Mouse (Mus musculus): ENCODE measurements around the gene Gcm1.
"Not testable (repeated sequence)": the region's sequence is repeated elsewhere in the genome, so short reads cannot be mapped to it uniquely, and the experiment has no call there.

The Gcm1 gene

DNA sequence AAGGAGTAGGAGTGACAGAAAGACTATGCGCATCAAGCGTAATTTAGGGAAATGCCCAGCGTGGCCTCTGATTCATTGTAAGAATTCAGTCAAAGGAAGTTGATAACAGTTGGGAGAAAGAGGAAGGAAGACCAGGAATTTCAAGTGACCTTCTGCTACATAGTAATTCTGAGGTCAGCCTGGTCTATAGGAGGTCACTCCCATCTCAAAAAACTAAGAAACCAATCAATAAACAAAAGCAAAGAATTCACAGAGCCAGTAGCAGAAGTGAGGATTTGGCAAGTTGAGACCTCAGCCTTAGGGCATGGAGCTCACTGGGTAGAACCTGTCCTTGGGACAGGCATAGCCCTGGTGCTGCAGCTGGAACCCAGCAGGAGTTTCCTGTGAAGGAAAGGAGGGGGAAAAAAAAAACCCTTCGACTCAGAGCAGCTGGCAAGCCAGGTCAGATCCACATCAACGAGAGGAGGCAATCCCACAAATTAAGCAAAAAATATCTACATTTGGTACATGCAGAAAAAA, 1.2 kb upstream of the Gcm1 start:
- DNase-seq = no peak

DNA sequence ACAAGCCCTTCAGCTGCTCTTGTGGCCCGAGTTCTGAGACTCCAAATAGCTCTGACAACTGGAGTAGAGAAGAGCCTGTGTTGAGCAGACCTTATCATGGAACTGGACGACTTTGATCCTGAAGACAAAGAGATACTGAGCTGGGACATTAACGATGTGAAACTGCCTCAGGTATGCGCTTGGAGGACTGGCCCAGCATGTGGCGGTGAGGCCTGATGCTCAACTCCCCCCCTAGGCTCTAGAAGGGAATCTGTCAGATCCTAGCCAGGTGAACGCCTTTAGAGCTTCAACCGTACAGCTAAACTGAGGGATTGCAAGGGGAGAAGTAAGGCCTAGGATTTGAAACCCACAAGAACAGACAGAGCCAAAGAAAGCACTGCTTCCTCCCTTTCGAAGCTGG, 2.1 kb downstream of the Gcm1 start:
- DNase-seq = no peak

DNA sequence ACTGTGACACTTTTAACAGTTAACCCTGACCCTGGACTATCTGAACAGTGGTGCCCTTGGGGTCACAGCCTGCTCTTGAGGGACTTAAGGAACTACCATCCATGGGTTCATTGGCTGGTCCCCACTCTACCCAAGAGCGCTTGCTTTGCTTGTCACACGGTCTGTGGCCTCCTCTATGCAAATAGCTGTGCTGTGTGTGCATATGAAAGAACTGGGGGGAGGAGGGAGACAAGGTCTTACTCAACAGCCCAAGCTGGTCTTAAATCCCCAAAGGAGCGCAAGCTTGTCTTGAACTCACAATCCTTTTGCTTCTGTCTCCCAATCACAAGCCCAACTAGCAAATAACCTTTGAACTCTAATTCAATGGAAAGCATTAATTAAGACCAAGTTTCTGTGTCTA, 2.6 kb downstream of the Gcm1 start:
- no peak for DNase-seq

DNA sequence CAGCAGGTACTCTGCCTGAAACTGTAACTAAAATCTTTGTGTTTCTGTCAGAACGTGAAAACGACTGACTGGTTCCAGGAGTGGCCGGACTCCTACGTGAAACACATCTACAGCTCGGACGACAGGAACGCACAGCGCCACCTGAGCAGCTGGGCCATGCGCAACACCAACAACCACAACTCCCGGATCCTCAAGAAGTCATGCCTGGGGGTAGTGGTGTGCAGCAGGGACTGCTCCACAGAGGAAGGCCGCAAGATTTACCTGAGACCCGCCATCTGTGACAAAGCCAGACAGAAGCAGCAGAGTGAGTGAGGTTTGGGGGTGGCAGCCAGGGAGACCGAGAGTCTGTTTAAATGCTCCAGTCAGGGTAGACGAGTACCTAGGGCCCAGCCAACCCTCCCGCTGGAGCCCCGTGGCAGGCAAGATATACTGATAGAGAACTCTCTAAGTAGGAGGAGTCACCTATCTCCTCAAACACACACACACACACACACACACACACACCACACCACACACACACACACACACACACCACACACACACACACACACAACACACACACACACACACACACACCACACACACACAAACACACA, 7.9 kb downstream of the Gcm1 start:
- DNase-seq = no peak

DNA sequence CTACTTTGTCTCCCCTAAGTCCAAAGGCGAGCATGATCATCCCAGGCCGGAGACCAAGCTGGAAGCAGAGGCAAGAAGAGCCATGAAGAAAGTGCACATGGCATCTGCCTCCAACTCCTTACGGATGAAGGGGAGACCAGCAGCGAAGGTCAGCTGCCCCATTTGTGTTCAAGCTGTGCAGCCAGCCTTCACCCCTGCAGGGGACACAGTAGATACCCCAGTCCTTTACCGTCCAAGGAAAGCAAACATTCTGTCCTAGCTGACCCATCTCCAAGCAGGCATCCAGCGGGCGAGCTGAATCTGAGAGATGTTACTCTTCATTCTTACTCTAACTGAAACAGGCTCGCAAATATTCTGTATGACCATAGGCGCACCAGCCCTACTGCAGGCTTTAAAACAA, 10.7 kb downstream of the Gcm1 start:
- DNase-seq = no peak

DNA sequence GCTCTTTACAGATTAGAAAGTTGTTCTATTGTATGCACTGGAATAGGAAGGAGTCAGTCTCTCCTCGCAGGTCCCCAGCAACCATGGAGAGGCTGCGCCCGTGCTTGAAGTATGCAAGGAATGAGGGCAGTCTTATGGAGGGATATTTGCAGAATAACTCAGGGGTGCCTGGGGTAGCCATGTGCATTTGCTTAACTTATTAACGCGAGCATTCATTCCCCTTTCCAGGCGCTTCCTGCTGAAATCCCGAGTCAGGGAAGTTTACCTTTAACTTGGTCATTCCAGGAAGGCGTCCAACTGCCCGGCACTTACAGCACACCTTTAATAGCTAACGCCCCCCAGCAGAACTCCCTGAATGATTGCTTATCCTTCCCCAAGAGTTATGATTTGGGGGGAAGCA, 12.4 kb downstream of the Gcm1 start:
- peak; percentile 71 for DNase-seq

DNA sequence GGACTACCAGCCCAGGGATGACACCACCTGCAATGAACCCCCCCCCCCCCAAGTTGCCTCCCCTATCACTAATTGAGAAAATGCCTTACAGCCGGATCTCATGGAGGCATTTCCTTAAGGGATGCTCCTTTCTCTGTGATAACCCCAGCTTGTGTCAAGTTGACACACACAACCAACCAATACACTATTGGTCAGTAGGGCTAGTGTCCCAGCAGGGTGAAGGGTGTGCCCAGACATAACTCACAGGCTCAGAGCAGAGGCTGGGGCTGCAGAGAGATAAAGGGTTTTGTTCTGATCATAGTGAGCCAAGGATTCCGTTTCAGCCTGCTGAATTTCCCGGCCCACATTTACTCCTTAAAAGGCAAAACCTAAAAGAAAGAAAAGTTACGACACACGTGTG, 18.8 kb downstream of the Gcm1 start:
- DNase-seq = no peak

DNA sequence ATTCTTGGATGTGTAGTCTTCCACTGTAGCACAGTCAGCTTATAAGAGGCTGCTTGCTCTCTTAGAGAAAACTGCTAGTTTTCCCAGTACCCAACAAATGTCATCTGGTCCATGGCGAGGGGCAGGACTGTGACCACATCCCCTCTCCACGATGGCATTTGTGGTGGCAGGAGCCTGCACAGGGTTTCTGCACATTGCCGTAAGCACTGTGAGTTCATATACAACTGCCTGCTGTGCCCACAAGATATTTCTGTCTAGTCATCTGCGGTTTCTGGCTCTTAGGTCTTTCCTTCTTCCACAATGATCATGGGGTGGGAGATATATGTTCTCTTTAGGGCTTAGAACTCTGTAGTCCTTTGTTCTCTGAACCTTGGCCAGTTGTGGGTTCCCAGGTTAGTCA, 19.9 kb downstream of the Gcm1 start:
- no peak for DNase-seq

DNA sequence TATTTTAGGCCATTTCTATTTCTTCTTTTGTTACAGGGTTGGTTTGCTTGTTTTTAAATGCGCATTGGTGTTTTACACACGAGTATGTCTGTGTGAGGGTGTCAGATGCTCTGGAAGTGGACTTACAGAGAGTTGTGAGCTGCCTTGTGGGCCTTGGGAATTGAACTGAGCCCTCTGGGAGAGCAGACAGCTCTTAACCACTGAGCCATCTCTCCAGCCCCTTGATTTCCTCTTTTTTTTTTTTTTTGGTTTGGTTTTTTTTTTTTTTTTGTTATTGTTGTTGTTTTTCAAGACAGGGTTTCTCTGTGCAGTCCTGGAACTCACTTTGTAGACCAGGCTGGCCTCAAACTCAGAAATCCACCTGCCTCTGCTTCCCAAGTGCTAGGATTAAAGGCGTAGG, 21.6 kb downstream of the Gcm1 start:
- DNase-seq = not testable (repeated sequence)

DNA sequence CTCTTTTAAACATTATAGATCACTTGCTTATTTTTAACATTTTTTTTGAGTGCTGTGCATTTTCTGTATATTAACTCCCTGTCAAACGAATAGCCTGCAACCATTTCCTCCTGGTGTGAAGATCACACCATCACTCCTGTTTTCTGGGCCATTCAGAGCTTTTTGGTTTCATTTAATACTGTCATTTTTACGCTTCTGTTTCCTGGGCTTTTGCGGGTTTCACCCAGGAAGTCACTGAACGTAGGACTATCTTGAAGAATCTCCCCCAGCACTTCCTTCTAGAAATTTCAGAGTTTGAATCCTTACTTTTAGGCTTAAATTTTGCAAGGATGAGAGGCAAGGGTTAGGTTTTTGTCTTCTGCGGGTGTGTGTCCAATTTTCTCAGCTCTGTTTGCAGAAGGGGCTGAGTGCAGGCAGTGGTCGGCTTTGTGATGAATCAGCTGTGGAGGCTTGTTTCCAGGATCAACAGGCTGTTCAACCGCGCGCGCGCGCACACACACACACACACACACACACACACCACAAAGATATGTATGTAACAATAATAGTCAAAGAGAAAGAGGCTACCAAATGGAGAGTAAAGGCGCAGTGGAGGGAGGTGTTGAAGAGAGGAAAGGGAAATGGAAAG, 22.1 kb downstream of the Gcm1 start:
- no peak for DNase-seq

DNA sequence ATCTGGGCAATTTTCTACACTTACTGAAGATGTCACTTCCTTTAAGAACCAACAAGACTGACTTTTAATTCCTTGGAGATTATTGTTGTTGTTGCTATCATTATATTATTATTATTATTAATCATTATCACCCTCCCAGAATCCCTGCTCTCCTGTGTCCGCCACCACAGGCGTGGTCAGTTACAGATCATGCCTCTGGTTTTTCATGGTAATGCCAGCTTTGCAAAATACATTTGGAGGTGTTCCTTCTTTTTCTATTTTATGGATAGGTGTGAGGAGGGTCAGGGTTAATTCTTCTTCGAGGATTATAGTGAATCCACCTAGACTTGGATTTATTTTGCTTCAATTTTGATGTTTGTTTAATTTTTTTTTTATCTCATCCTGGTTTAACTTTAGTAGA, 23.5 kb downstream of the Gcm1 start:
- DNase-seq = no peak

DNA sequence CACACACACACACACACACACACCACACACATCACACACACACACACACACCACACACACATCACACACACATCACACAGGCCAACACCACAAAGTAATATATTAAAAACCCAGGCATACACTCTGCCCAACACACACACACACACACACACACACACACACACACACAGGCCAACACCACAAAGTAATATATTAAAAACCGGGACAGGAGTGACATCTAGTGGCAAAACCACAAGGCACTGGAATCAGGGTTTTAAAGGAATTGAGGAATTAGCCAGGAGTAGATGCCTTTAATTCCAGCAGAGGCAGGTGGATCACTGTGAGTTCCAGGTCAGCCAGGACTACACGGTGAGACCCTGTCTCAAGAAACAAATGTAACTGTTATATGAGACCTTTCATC, 26.5 kb downstream of the Gcm1 start:
- DNase-seq = no peak

DNA sequence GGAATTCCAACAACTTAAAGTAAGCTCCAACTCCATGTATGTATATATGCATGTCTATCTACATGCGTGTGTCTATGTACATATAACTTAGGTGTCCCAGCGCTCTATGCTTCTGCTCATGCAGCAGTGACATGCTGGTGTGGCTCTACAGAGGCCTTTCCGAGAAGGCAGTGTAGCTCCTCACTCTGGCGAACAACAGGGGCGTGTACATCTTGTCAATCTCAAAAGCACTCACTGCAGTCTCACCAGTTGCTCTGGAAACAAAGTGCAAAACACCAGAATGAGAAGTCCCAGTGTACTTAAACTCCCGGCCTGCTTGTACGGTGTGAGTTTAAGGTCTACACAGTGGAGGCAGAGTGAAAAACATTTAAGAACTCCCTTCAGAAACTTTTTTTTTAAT, 30.1 kb downstream of the Gcm1 start:
- no peak for DNase-seq

DNA sequence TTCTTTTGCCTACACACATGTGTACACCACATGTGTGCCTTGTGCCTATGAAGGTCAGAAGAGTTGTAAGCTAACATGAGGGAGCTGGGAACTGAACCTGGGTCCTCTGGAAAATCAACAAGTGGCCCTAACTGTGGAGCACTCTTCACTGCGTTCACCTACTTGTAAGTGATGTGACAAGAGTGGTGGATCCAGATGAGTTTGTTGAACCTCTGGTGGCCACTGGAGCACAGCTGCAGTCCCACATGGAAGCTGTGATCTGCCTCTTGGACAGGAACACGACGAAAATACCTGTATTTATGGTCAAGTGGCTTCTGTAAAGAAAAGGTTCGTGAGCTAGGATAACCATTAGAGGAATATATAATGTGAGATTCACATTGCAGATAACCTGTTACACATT, 32.6 kb downstream of the Gcm1 start:
- no peak for DNase-seq

DNA sequence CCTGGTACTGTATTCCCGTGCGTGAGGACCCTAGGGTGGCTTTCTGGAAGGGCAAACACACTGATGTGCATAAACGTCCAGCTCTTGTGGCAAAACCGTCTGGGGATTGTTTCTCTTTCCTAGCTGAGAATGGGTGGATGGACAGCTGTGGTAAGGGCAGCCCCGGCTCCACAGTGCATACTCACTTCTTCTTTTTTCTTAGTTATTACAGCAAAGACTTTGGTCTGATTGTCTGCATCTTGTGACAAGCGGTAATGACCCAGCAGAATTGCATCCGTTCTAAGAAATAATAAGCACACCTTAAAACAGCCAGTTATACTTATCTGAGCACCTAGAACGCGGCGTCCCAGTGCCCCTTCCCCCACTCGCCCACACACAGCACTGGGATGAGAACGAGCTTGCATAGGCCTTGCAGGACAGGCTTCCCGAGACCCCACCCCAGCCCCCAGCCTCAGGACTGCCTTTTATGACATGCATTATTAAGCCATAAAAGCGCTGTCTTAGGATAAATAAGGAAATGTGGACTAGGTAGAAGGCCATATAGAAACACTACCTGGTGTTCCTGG, 34.1 kb downstream of the Gcm1 start:
- no peak for DNase-seq

DNA sequence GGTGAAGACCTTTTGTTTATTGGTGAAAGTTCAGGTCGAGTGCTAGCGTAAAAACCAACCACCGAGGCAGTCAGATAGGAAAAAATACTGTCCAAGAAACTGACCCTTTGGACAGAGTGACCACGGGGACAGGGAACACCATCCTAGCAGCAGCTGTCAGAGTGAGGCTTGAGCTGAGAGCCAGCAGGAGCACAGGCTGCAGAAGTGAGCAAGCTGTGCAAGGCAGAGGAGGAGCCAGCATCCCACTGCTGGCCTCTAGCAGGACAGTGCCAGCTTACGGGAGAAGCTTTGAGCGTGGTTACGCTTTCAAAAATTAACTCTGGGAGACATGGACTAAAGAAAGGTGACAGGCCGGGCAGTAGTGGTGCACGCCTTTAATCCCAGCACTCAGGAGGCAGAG, 36.0 kb downstream of the Gcm1 start:
- DNase-seq = no peak

DNA sequence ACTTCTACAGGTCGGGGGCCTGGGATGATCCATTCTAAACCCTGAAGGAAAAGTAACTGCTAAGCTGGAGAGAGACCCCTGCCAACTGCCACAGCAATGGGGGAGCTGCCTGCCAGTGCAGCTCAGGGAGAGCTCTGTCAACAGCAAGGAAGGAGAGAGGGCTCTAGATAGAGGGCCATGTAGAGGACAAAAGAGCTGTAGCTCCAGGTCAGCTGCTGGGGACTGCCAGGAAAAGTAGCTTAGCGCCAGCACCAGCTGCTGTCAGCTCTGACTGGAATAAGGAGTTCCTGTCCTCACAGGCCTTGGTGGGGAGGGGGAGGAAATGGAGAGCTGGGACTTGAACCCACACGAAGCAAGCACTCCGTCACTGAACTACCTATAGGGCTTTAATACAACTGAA, 36.8 kb downstream of the Gcm1 start:
- DNase-seq = no peak

DNA sequence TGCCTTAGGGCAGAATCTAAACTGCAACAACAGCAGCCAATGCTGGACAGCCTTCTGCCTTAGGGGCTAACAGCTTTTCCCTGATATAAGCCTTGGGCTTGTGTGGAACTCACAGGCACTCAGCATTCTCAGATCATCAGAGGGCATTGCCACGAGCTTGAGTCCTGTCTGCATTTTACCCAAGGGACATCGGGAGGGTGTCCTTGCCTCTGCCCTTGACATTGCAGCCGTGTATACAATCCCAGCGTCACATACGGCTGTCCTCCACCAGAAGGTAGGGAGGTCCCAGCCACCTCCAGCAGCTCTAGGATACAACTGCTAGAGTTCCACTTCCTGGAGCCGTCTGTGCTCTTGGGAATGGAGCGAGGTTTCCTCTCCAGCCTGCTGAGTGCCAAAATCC, 37.2 kb downstream of the Gcm1 start:
- DNase-seq = no peak

DNA sequence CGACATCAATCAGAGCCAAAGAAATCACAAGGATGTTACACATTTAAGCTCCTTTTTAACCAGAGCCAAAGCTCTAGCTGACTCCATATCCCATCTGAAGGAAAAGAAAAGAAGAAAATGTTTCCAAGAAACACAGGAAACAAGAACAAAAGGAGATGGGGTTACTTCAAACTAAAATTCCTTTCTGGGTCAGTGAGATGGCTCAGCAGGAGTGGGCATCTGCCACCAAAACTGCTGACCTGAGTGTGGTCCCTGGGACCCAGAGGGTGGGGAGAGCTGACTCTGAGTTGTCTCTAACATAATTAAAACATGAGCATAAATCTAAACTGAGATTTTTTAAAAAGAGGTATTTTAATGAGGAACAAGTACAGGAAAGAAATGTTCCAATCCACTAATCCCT, 38.2 kb downstream of the Gcm1 start:
- DNase-seq = no peak

DNA sequence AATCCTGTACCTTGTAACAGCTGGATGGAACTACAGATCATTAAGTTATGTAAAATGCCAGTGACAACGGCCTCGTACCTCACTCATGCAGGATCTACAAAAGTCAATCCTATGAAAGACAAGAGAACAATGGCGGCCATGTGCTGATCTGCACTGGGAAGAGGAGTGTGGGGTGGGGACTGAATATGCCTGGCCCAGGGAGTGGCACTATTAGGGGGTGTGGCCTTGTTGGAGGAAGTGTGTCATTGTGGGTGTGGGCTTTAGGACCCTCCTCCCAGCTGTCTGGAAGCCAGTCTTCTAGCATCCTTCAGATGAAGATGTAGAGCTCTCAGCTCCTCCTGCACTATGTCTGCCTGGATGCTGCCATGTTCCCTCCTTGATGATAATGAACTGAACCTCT, 38.9 kb downstream of the Gcm1 start:
- DNase-seq = no peak

DNA sequence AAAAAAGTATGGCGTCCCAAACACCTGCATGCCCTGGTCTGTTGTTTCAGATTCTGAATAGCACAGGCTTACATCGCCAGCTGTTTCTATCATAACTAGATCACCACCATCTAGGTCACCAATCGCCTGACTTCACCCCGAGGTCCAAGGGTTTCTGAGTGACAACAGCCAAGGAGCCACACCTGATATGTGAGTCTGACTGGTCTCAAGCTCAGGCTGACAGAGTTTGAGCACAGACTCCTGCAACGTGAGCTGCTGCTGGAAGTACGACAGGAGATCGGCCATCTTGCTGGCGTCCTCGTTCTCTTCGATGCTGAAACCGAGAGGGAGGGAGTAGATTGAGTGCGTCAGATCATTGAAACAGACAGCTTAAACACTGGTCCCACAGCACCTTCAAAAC, 44.0 kb downstream of the Gcm1 start:
- DNase-seq = no peak

DNA sequence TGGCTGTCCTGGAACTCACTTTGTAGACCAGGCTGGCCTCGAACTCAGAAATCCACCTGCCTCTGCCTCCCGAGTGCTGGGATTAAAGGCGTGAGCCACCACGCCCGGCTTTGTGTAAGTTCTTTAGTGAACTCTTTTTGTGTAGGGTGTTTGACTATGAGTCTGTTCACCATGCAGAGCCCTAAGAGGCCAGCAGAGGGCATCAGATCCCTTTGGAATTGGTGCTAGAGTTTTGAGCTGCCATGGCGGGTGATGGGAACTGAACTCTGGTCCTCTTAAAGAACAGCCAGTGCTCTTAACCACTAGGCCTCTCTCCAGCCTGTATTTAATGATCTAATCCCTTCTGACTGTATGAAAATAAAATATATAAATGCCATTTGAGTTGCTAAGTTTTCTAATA, 44.7 kb downstream of the Gcm1 start:
- DNase-seq = no peak

DNA sequence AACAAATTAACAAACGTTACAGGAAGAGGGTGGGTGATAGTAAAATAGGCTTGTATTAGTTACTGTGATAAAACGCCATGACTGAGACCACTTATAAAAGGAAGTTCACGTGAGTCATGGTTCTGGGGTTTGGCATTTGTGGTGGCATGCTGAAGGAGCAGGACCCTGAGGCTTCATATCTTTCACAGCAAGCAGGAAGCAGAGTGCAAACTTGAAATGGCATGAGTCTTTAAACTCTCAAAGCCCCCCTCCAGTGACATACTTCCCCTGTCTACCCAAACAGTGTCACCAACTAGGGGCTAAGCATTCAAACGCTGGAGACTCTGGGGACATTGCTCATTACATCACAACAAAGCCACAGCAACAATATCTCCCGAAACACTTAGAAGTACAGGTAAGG, 49.2 kb downstream of the Gcm1 start:
- DNase-seq = no peak

DNA sequence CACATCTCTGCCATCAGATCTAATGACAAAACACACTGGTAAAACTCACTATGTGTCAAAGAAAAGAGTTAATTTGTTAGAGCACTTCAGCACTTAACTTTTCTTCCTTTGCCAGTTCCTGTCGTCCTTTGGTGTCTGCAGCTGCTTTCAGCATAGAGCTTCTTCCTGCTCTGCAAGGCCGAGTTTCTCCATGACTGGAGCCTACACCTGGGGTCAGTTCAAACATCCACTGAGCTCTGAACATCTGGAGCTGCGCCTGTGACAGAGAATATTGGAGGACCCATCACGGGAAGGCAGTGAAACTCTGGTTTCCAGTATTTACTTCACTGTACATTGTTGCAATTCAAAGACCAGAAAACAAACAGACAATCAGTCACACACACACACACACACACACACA, 49.7 kb downstream of the Gcm1 start:
- DNase-seq = no peak

DNA sequence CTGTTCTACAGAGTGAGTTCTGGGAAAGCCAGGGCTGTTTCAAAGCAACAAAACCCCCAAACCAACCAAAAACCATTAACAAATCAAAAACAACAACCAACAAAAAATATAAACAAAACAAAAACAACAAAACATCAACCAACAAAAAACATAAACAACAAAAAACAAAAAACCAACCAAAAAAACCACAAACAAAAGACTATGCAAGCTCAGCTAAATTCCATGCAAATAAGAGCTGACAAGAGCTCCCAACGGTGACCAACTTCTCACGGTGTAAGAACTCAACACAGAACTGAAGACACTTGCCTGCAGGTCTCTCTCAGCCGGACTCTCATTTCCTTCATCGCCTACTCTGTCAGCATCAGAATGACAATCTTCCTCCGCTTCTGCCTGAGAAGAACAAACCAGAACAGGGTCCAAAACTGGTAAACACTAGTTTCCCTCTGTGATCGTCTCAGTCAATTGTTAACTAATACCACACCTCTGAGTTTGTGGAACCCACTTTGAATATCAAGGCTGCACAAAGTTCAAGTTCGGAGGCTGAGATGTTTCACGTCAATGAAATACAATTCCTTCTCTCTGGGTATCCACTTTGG, 52.3 kb downstream of the Gcm1 start:
- no peak for DNase-seq

Measured in kidney, adult 11 months (tissue).